Mouse (Mus musculus) inflammation-experienced regulatory T-cells (primary cell): Measurements from ENCODE around the gene Gtpbp4. TPM values are rescaled to one million over a fixed set of nuclear protein-coding genes. Genes with fewer than 3 reads are reported as not detected.

Experiments
- polyA plus RNA-seq, 2 experiments: library from polyadenylated mRNA; unstranded; fragments of 100-300 nt; shearing (Covaris generic); gene quantifications; one replicate each; pipeline ENCODE4 v1.2.1; 2017

The Gtpbp4 gene
- 100 to 1,000 TPM in 1 of 2 experiments, 10 to 100 TPM in 1; 74.3 to 104 TPM for polyA plus RNA-seq

GRCm38 (mm10) chr13:8995990-8996786 lies at the start of gene Gtpbp4:
TSS of gene Gtpbp4 (minus strand) at chr13:8996083.

GRCm38 (mm10) chr13:8952563-8952962 lies 43.3 kb downstream of the Gtpbp4 start, which contains the start of gene Idi2:
TSS of gene Idi2 (plus strand) at chr13:8952863.

GRCm38 (mm10) chr13:8948131-8948530 lies 47.8 kb downstream of the Gtpbp4 start, which contains the start of gene Gm9745:
TSS of gene Gm9745 (minus strand) at chr13:8948231.

Other genes with a start within 250 kb of the Gtpbp4 start
- gene Wdr37, start 124.2 kb downstream of the Gtpbp4 start, polyA plus RNA-seq, result 10 to 100 TPM; 21.4 to 33.6 TPM
- 10 to 100 TPM; 23.7 to 27.5 TPM for gene Idi1, start 110.6 kb downstream of the Gtpbp4 start, polyA plus RNA-seq
- gene Gm9745, start 47.9 kb downstream of the Gtpbp4 start, polyA plus RNA-seq, result under 1 TPM in 1 of 2 experiments, not detected in 1; 0.51 TPM
- gene Idi2, start 43.2 kb downstream of the Gtpbp4 start, polyA plus RNA-seq, result under 1 TPM in 1 of 2 experiments, not detected in 1; 0.55 TPM
- gene Larp4b, start 97.8 kb upstream of the Gtpbp4 start, polyA plus RNA-seq, result 10 to 100 TPM; 54.1 to 67.1 TPM